Comparison of ENCODE assay signal across 8 mouse cellular contexts in genomic region chr2:164997721-164998428, GRCm38 (mm10). TPM values are rescaled to one million over a fixed set of nuclear protein-coding genes. Genes with fewer than 3 reads are reported as not detected.
DNase-seq lines count a peak whose midpoint lies in the region; ATAC-seq and TF ChIP-seq lines count a peak whose summit lies in the region.

No protein-coding gene starts in this region.

- H3K4me1 ChIP-seq in intestine, embryonic 16.5 days (ENCODE audit: control insufficient read depth, insufficient read depth, low read length) = peaks cover 18% of the 10 kb centered on the region
- H3K4me1 ChIP-seq in liver, postnatal 0 days (ENCODE audit: insufficient read depth) = peaks cover 11% of the 10 kb centered on the region

- peaks cover 21% of the 10 kb centered on the region for H3K36me3 ChIP-seq in intestine, embryonic 16.5 days (ENCODE audit: control insufficient read depth, insufficient read depth, low read length)
- peaks cover 24% of the 10 kb centered on the region for H3K36me3 ChIP-seq in liver, postnatal 0 days (replicated peaks; ENCODE audit: insufficient read depth, low read length)

- H3K9ac ChIP-seq in intestine, embryonic 16.5 days (ENCODE audit: low read depth, low read length) = peak overlapping the region; percentile 47
- peak overlapping the region; percentile 16; the same call in 1 of the 2 replicates for H3K9ac ChIP-seq in liver, postnatal 0 days (replicated peaks)

- H3K4me3 ChIP-seq in intestine, embryonic 16.5 days (ENCODE audit: low read length) = peak overlapping the region; percentile 38
- H3K4me3 ChIP-seq in liver, postnatal 0 days (ENCODE audit: low read depth, low read length) = peak overlapping the region; percentile 36

- TF ChIP-seq CTCF in liver, postnatal 0 days (IDR thresholded peaks at IDR 0.05; ENCODE audit: low read depth) = no peak

- H3K9me3 ChIP-seq in intestine, embryonic 16.5 days (ENCODE audit: control insufficient read depth, low read length) = no peaks in the 10 kb centered on the region
- H3K9me3 ChIP-seq in liver, postnatal 0 days (ENCODE audit: low read length) = no peaks in the 10 kb centered on the region

- WGBS in intestine, embryonic 16.5 days = under 1% methylated on average over 50 of the region's 52 CpGs
- WGBS in liver, postnatal 0 days (ENCODE audit: insufficient replicate concordance) = 1% methylated on average over 51 of the region's 52 CpGs

- H3K27me3 ChIP-seq in intestine, embryonic 16.5 days (replicated peaks; ENCODE audit: control insufficient read depth, insufficient read depth, low read length) = peaks cover 23% of the 10 kb centered on the region
- peaks cover 35% of the 10 kb centered on the region for H3K27me3 ChIP-seq in liver, postnatal 0 days (ENCODE audit: insufficient read depth, low read length)

- H3K27ac ChIP-seq in intestine, embryonic 16.5 days (ENCODE audit: low read length) = no peak overlapping the region
- no peak overlapping the region for H3K27ac ChIP-seq in liver, postnatal 0 days (ENCODE audit: low read depth)

- peak; percentile 47; the same call in 1 of the 2 replicates for ATAC-seq in intestine, embryonic 16.5 days
- peak; percentile 10; the same call in 1 of the 2 replicates for ATAC-seq in liver, postnatal 0 days

- TF ChIP-seq EP300 in liver, postnatal 0 days (IDR thresholded peaks at IDR 0.05; ENCODE audit: low read depth) = no peak

- peak overlapping the region; percentile 62 for H3K4me2 ChIP-seq in intestine, embryonic 16.5 days (ENCODE audit: low read depth, low read length)
- H3K4me2 ChIP-seq in liver, postnatal 0 days (ENCODE audit: low read depth, low read length) = peak overlapping the region; percentile 69

- DNase-seq in Muller cell, postnatal 12 days (ENCODE audit: inconsistent ontology term) = peak; percentile 26
- DNase-seq in adrenal gland, postnatal 25 days = peak; percentile 66
- DNase-seq in heart, adult 11 months = peak; percentile 95
- peak; percentile 36 for DNase-seq in liver, postnatal 0 days
- peak; percentile 17 for DNase-seq in retina, embryonic 14.5 days (ENCODE audit: low spot score)
- DNase-seq in MN1 (ENCODE audit: low spot score) = no peak
- DNase-seq in spleen, postnatal 36 days (ENCODE audit: low spot score in 2 of 2) = no peak

RNA-seq across cellular contexts. Expression of gene Ncoa5, which starts 36.8 kb away (rescaled TPM):
- 34.1 and 46.2 TPM in 2 replicates for total RNA-seq in adrenal gland, postnatal 25 days (2021)
- 41.4 and 42.4 TPM in 2 replicates for polyA plus RNA-seq in intestine, embryonic 16.5 days (2015; fragmentation: Nextera tagmentation; extraction: Ambion mirVana)
- 7.5 and 8.1 TPM in 2 replicates for polyA plus RNA-seq in liver, postnatal 0 days (2015; fragmentation: Nextera tagmentation; extraction: Ambion mirVana)

RNA-seq across cellular contexts. Expression of gene Slc12a5, which starts 37.3 kb away (rescaled TPM):
- total RNA-seq in adrenal gland, postnatal 25 days (2021) = 7.2 and 10.6 TPM in 2 replicates
- 0.23 and 0.32 TPM in 2 replicates for polyA plus RNA-seq in intestine, embryonic 16.5 days (2015; fragmentation: Nextera tagmentation; extraction: Ambion mirVana)
- 0.39 and 0.60 TPM in 2 replicates for polyA plus RNA-seq in liver, postnatal 0 days (2015; fragmentation: Nextera tagmentation; extraction: Ambion mirVana)

RNA-seq across cellular contexts. Expression of gene Mmp9, which starts 57.3 kb away (rescaled TPM):
- total RNA-seq in adrenal gland, postnatal 25 days (2021) = 0.33 and 0.43 TPM in 2 replicates
- polyA plus RNA-seq in intestine, embryonic 16.5 days (2015; fragmentation: Nextera tagmentation; extraction: Ambion mirVana) = 7.6 and 9.3 TPM in 2 replicates
- 15.8 and 17.2 TPM in 2 replicates for polyA plus RNA-seq in liver, postnatal 0 days (2015; fragmentation: Nextera tagmentation; extraction: Ambion mirVana)

RNA-seq across cellular contexts. Expression of gene Cd40, which starts 57.6 kb away (rescaled TPM):
- total RNA-seq in adrenal gland, postnatal 25 days (2021) = 2.1 and 3.9 TPM in 2 replicates
- polyA plus RNA-seq in intestine, embryonic 16.5 days (2015; fragmentation: Nextera tagmentation; extraction: Ambion mirVana) = 7.6 and 9.7 TPM in 2 replicates
- polyA plus RNA-seq in liver, postnatal 0 days (2015; fragmentation: Nextera tagmentation; extraction: Ambion mirVana) = 3.6 and 4.5 TPM in 2 replicates

Comparison
In these comparisons a context has a peak if more than half of its experiments do, and no peak if none do; other contexts are left out.
1. DNase-seq: peak in Muller cell, postnatal 12 days (single experiment), adrenal gland, postnatal 25 days (single experiment), heart, adult 11 months (single experiment), liver, postnatal 0 days (single experiment) and retina, embryonic 14.5 days (single experiment); none in MN1 (single experiment) and spleen, postnatal 36 days (0 of 2).